Mouse (Mus musculus) yolk sac, embryonic 10.5 days (tissue): Measurements from ENCODE around the gene Drd3.

Experiments
- DNase-seq: peaks from one replicate; pipeline ENCODE4 v3.0.0-alpha.2; 2017; ENCODE audit warnings: low spot score

Gene Drd3

DNA sequence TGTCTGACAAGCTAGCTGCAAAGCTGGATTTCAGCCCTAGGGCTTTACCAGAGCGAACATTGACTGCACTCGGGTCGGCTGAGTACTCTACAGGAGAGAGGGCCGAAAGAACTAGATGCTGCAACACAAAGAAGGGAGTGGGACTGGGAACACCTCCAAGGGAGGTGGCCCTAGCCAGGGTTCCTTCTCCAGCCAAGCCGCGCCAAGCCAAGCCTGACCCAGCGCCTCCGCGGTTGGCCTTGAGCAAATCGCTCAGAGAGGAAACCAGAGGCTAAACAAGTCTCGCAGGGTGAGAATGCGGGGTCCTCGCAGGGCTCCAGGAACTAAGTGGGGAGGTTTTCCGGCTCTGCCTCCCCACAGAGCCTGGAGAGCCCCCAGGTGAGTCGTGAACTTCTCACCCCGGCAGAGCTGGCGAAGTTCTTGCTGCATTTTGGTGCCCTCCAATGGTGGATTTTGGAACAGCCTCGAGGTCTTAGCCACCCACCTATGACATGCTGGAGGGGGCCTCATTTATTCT, 48.0 kb downstream of the Drd3 start:
- DNase-seq = peak; percentile 53

DNA sequence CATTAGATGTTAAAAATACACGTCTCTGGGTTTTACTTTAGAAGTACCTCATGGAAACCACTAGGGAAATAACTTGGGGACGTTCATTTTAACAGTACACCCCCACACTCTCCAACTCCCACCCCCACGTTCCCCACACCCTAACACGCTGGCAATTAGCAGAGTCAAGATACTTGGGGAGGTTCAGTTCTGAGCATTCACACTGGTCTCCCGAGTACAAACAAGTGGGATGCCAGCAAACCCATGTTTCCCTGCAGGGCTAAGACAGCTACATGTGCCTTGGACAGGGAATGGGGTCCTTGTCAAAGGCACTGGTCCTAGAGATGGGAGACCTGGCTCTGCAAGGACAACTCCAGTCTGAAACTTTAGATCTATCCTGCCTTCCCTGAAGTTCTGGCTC, 48.6 kb downstream of the Drd3 start:
- DNase-seq = no peak

DNA sequence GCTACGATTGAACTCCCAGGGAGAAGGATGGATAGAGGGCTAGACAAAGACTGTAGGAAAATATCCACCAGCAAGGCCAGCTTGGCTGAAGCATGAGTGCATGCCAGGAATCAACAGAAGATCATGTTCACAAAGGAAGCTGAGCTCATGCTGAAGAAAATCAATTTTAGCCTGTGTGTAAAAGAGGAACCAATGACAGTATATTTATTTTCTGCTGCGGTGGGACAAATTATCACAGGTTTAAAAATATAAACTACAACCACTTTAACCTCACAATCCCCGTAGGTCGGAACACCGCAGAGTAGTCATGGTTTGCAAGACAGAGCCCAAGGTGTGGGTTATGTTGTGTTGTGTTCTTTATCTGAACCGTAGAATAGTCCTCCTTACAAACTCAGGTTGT, 50.5 kb downstream of the Drd3 start:
- DNase-seq = no peak

DNA sequence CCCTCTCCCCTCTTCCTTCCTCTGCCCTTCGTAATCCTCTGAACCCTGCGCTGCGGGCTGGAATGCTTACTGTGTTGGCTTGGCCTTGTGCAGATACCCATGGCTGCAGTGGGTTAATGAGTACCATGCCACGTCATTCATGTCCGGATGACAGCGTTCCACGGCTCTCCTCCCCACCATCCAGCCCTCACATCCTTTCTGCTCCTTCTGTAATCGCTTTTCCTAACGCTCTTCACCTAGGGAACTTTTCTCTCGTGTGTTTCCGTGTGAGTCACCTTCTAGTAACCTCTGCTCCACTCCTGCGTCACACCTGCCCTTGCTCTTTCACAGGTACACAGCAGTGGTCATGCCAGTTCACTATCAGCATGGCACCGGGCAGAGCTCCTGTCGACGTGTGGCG, 53.2 kb downstream of the Drd3 start:
- DNase-seq = peak; percentile 7

DNA sequence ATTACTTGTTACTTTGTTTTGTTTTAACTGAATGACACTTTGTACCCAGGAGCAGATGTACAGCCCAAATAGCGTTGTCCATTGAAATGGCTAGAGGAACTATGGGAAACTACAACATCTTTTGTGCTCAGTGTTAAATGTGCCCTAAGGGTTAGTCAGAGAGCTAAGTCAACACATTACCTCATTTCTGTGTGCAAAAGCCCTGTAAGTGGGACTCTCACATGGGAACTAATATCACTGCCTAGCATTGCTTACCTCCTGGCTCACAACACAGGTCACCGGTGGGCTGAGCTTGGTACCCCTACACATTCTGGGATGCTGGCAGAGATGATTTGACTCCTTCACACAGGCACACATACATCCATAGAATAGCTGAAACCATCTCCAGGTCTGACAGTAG, 55.6 kb downstream of the Drd3 start:
- no peak for DNase-seq

DNA sequence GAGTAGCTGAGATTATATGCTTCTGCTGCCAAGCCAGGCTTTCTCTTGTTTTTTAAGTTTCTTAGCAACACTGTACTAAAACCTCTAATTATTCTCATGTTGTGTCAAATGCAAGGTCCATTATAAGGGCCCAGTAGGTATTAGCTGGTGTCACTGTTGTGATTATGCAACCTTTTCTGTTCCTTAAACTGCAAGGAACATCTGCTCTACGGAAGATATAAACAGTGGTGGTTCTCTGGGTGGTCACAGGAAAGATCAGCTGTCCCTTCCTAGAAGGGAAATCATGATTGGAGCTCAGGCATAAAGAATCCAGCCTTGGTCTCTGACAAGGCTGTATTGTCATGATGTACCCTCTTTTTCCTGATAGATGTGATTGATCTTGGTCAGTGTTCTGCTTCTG, 57.6 kb downstream of the Drd3 start:
- DNase-seq = no peak

DNA sequence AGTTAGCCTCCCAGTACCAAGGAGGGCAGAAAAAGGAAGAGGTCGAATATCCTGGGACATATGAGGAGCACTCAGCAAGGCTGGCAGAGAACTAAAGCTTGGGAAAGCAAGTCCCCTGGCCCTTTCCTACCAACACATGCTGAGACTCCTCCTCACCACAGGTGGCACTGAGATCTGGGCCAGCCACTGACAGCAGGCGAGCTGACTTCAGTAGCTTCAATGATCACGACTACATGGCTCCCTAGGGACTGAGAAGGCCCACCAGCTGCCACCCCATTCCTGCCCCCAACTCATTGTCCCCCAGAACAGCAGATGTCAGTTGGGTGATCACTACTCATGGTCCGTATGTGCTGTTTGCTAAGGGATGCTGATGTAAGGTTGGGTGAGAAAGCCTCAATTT, 60.8 kb downstream of the Drd3 start:
- no peak for DNase-seq

DNA sequence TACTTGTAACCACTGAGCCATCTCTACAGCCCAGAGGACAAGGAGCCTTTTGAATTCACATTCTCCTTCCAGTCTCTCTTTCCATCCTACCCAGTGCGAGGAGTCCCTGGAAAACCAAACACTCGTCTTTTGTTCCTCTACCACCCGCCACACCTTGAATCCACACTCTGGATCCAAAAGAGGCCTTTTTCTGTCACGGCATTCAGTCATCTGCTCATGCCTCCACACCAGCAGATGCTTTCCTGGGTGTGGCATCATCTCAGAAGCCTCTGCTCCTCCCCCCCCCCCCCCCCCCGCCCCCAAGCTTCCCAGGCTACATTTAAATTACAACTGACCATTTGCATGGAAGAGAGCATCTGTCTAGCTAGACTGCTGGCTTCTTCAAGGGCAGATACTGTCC, 62.5 kb downstream of the Drd3 start:
- DNase-seq = no peak

DNA sequence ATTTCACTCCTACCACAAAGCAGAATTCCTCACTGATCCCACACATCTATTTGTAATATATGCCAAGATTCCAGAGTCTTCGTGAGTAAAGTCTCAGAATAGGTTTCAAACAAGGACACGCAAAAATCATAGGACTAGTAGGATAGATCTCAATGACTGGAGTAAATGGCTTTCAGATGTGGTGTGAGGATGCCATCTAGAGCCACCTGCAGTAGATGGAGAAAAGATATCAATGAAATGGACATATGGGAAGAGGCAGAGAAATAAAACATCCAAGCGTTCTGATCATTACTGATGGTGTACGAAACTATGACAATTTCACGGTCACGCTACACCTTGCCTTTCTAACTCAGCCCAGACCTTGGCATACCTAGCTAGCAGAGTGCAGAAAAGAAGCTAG, 64.6 kb downstream of the Drd3 start:
- DNase-seq = no peak

DNA sequence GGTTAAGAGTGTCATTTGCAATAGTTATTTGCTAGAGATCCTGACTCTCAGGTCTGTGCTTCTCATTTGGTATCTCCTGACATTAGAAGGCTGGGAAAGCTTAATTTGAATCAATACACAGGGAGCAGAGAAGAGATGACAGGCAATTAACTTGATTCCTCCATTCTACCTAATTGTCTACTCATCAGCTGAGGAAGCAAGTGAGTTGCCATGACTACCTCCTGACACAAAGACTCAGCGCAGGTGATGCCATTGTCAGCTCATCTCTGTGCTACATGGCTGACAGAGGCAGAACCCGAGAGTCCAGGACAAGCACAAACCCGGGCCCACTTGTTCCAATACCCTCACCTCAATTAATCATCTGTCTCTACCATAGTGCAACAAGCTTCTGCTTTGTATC, 73.7 kb downstream of the Drd3 start:
- no peak for DNase-seq

DNA sequence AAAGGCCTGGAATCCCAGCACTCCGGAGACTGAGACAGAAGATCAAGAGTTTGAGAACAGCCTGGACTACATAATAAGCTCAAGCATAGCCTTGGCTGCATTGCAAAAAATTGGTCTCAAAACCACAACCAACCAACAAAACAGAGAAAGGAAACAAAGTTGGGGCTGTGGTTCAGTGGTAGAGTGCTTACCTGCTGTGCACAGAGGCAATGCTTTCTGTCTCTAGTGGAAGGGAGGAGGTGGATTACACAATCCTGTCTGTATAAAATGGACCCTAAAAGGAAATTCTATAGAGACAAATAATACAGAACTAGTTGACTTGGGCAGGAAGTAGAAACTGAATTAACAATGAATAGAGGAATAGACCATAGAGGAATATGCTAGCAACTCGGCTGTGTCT, 78.1 kb downstream of the Drd3 start:
- DNase-seq = no peak

DNA sequence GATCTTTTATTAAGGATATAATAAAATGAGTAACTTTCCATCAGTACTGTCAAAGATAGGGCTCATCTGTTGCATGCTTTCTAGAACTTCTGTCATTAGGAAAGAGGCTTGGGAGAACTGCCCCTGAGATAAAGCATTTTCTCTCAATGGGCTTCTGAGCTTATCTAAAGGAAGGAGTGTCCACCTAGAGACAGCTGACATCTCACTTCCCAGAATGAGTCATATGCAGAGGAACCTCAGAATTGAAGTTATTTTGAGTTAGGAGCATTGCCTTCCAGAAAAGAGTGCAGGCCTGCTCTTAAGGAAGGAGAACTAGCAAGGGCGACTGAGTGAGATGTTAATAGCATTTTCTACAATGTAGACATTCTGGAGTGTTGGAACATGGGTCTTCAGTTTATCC, 87.4 kb downstream of the Drd3 start:
- no peak for DNase-seq

DNA sequence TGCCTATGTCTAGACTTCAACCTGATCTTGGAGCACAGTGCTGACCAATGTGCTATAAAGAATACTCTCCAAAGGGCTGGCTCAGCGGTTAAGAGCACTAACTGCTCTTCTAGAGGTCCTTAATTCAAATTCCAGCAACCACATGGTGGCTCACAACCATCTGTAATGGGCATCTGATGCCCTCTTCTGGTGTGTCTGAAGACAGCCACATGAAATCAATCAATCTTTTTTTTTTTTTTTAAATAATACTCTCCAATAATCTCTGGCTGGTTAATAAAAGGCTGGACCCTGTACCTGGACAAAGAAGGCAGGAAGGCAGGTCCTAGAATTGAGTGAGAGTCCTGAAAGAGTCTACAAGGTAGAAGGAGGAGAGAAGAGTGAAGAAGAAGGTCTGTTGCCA, 96.0 kb downstream of the Drd3 start:
- no peak for DNase-seq

DNA sequence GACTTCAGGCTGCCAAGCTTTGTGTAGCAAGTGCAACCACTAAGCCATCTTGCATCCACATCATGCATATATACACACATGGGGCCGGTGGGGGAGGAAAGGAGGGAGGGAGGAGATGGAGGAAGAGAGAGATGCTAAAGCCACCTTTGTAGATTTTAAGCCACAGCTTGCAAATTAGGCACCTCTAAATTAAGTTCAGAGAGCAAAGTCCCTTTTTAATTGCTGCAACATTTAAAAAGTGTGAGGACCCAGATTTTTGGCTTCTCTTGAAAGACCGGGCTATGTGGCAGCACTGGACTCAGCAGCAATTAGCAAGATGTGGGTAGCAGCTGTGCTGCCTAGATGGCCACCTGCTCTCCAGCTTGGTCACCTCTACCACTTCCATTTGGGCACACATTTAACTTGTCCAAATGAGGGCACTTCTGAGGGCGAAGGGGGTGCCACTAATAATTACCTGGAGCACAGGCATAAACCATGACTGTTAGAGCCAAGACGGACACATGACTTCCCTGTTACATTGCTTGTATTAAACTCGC, 105.2 kb downstream of the Drd3 start:
- no peak for DNase-seq

DNA sequence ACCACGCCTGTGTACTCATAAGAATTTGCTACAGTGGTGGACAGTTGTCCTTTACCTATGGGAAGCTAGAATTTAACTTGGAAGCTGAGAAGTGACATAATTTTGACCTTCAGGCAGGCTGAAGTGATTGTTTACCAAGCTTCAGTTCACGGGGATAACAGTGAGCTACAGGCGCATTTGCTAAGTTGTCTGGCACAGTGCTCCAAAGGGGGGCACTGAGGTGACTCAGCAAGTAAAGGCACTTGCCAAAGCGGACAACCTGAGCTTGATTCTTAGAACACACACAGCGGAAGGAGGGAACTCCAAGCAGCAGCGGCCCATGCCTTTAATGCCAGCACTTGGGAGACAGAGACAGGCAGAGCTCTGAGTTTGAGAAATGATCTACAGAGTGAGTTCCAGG, 106.8 kb downstream of the Drd3 start:
- DNase-seq = peak; percentile 14

DNA sequence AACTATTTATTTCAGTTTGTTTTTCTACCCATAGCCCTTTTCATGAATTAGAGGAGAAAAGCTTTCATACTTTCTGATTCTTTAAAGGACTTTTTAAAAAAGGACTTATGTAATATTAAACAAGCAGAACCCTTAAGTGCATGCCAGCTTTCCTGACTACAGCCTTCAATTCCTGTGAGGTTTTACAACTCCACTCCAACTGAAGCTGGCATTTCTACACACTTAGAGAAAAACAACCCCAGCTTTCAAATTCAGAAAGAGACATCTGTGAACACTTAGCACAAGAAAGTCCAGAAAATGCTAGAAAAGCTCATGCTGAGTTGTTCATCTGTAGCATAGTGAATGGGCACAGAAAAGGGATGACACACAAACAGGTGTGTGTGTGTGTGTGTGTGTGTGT, 116.0 kb downstream of the Drd3 start:
- DNase-seq = no peak

DNA sequence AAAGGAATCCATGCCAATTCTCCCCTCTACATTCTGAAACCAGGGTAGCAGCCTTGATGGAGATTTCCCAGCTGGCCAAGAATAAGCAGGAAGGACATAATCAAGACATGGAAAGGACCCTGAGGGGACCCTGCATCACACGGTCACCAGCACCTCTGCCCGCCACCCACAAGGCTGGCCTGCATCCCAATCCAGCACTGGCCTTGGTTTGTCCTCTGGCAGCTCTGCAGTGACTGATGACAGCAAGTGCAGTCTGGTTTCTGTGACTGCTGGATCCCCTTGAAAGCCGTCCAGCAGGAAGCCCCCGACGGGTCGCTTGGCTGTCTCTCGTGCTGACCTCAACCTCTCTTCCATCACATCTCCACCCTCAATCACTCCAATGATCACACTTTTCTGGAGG, 117.6 kb downstream of the Drd3 start:
- no peak for DNase-seq
